Mouse (Mus musculus): ENCODE measurements around the gene Jpt1.
"Not testable (repeated sequence)": the region's sequence is repeated elsewhere in the genome, so short reads cannot be mapped to it uniquely, and the experiment has no call there.

Jpt1 gene

DNA sequence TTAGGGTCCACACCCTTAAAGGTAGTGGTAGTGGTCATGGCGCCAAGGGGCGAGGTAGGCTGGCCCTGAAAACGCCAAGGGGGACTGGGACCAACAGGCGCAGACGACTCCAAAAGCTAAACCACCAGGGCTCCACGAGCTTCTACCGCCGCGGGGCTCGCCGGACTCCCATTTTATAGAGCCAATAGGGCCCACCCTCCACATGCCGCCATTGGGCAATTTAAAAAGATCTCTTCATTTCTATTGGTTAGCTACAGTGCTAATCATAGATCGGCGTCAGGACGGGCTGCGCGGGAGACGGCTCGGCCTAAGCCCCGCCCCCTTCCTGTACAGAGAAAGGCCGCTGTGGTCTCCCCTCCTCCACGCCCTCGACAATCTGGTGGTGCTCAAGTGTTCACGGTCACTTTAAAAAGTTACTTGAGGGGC lies at the start of gene Jpt1:
TSS of gene Jpt1 (minus strand) at position 150 of the 426 bp plus-strand sequence.
- peak; percentile 98 for DNase-seq (ENCODE audit: extremely low spot score)

GRCm38 (mm10) chr11:115563406-115563805 lies 49.2 kb upstream of the Jpt1 start:
- DNase-seq (ENCODE audit: extremely low spot score) = peak; percentile 20

GRCm38 (mm10) chr11:115555717-115556116 lies 41.5 kb upstream of the Jpt1 start:
- DNase-seq (ENCODE audit: extremely low spot score) = no peak

DNA sequence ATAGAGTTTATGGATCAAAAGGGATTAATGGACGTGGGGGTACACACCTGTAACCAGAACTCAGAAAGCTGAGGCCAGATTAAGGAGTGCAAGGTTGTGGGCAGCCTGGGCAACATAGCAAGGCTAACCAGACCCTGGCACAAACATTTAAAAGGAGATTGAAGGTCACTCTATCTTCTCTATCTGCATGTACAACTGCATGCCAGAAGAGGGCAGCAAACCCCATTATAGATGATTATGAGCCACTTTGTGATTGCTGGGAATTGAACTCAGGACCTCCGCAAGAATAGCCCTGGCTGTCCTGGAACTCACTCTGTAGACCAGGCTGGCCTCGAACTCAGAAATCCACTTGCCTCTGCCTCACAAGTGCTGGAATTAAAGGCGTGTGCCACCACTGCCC lies 38.6 kb upstream of the Jpt1 start:
- DNase-seq (ENCODE audit: extremely low spot score) = no peak

GRCm38 (mm10) chr11:115543571-115543970 lies 29.4 kb upstream of the Jpt1 start:
- no peak for DNase-seq (ENCODE audit: extremely low spot score)

DNA sequence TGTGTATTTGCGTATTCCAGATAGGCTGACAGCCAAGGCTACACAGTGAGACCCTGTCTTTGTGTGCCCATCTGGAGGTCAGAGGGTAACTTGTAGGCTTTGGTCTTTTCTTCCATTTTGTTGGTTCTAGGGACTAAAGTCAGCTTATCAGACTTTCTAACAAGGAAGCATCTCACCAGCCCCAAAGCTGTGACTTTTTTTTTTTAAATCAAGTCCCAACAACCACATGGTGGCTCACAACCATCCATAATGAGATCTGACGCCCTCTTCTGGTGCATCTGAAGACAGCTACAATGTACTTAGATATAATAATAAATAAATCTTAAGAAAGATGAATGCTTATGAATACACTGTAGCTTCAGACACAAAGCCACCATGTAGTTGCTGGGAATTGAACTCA lies 23.9 kb upstream of the Jpt1 start:
- no peak for DNase-seq (ENCODE audit: extremely low spot score)

GRCm38 (mm10) chr11:115536856-115537568 lies 22.8 kb upstream of the Jpt1 start:
- no peak for DNase-seq (ENCODE audit: extremely low spot score)

DNA sequence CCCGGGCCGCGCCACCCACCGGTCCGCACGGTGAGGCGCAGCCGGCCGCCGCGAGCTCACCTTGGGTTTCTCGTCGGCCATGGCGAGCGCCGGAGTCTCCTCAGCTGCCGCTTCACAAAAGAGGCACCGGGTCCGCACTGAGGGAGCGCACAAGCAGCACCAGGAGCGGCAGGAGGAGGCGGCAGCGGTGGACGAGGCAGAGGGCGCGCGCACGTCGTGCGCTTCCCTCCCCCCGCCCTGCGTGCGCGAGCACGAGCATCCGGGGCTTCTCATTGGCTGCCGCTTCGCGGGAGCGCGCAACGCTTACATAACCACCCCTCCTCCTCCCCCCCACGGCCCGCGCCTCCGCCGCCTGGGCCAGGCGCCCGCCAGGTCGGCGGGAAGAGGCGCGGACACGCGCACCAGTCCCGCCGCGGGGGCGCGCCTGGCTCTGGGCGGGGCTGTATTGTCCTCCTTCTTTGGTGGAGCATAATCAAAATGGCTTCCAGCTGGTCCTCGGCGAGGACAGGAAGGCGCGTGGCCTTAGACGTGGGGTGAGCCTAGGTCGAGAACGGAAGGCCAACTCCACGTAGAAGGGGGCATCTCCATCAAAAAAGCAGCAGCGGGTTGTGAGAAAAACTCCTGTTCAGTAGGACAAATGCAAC lies 22.0 kb upstream of the Jpt1 start, which contains the start of gene Sumo2:
TSS of gene Sumo2 (minus strand) at position 239 of the 644 bp plus-strand sequence.
- DNase-seq (ENCODE audit: extremely low spot score) = peak; percentile 99

DNA sequence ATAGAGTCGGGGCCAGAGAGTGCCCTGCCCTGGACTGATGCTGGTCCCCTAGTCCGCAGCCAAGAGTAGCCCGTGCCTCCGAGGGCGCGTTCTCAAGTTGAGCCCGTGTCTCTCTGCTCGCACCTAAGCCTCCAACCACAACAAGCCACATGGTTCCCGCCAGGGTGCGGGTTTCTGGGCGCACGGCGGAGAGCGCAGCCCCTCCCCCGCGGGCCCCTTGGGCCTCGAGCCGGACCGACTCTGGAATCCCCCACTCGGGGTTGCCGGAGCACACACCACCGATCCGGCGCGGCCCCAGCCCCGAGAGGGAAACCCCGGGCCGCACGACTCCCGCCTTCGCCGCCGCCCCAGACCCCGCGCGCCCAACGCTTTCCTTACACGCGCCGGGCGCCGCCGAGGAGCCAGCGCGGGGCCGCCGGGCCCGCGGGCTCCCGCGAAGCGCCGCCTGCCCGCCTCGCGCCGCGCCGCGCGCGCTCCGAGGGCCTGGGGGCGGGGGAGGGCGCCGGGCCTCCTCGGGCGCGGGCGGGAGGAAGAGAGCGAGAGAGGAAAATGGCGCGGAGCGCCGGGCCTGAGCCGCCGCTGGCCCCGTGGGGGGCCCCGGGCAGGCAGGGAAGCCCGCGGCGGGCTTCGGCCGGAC lies 21.3 kb upstream of the Jpt1 start:
- DNase-seq (ENCODE audit: extremely low spot score) = peak; percentile 73

GRCm38 (mm10) chr11:115534759-115535371 lies 20.7 kb upstream of the Jpt1 start:
- DNase-seq (ENCODE audit: extremely low spot score) = no peak

GRCm38 (mm10) chr11:115526446-115526845 lies 12.3 kb upstream of the Jpt1 start:
- not testable (repeated sequence) for DNase-seq (ENCODE audit: extremely low spot score)

DNA sequence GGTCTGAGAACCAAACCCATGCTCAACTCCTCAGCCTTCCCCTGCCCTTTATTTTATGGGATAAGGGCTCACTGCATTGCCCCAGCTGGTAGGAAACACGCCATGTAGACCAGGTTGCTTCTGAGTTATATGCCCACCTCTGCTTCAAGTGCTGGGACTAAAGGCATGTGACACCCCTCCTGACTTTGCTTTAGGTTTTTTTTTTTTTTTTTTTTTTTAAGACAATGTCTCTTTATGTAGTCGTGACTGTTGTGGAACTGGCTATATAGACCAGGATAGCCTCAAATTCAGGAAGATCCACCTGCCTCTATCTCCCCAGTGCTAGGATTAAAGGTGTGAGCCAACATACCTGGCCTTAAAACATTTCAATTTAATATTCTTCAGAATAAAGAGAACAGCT lies 8.5 kb upstream of the Jpt1 start:
- no peak for DNase-seq (ENCODE audit: extremely low spot score)

- no peak for DNase-seq (ENCODE audit: extremely low spot score)
Observed at GRCm38 (mm10) chr11:115522238-115522637, 8.1 kb upstream of the Jpt1 start.

DNA sequence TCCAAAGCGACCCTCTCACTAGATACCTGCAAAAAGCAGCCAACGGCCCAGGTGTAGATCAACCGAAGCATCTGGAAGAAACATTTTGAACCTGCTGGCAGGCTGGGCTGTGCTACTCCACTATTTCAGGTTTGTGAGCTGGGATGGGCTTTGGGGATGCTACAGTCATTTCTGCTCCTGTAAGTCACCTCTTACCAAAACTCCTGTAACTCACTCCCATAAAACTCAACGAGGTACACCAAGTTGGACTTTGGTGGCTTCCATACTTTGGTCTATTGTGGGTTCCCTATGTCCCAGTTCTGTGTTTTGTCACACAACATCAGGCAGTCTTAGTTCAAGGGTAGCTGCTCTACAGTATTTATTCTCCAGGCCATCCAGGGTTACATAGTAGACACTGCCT lies 6.9 kb upstream of the Jpt1 start:
- no peak for DNase-seq (ENCODE audit: extremely low spot score)

DNA sequence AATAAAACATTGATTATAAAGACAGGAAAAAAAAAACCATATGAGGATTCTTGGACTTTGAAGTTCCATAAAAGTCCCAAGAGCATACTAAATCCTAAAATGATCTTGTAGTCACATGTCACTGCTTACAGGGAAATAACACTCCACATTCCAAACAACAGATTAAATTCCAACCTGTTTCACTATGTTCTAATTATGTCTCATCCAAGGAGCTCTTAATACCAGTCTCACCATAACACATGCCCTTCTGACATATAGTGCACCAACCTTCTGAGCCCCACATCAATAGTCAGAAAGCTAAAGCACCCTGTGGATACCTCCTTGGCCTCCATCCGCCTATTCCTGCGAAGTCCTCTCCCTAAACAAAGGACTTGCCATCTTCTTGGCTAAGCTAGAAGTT lies 6.0 kb upstream of the Jpt1 start:
- no peak for DNase-seq (ENCODE audit: extremely low spot score)

DNA sequence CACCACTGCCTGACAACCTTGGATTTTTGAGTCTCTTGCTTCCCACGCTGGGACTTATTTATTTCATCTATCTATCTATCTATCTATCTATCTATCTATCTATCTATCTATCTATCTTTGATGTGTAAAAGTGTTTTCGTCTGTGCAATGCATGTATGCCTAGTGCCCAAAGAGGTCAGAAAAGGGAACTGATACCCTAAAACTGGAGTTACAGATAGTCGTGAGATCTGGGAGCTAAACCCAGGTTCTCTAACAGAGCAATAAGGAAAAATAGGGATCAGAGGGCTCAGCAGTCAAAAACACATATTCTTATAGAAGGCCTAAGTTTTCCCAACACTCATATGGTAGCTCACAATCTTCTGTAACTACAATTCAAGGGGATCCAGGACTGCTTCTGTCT lies 5.4 kb upstream of the Jpt1 start:
- no peak for DNase-seq (ENCODE audit: extremely low spot score)

- DNase-seq (ENCODE audit: extremely low spot score) = no peak
Observed at GRCm38 (mm10) chr11:115518693-115519092, 4.5 kb upstream of the Jpt1 start.

- no peak for DNase-seq (ENCODE audit: extremely low spot score)
Observed at GRCm38 (mm10) chr11:115516942-115517341, 2.8 kb upstream of the Jpt1 start.

DNA sequence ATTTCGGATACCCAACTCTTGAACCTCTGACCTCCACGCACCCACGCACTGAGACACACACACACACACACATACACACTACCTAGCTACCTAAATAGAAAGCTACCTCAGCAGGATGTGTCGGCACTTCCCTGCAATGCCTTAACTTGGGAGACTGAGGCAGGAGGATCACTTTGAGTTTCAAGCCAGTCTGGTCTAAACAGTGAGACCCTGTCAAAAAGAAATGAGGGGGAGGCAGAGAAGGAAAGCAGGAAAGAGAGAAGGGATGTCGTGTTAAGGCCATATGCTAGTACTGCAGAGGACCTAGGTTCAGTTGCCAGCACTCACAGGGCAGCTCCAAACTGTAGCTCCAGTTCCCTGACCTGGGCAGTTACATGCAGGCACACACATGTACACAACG lies 834 bp upstream of the Jpt1 start:
- DNase-seq (ENCODE audit: extremely low spot score) = no peak

- peak; percentile 69 for DNase-seq (ENCODE audit: extremely low spot score)
Observed at GRCm38 (mm10) chr11:115513271-115514237, 633 bp downstream of the Jpt1 start.

All from embryo, embryonic 9.5 days (tissue).